Mouse (Mus musculus) left cerebral cortex, adult 6 months (tissue): ENCODE measurements around the gene Ogfr. TPM values are rescaled to one million over a fixed set of nuclear protein-coding genes. Genes with fewer than 3 reads are reported as not detected.

Source experiments
- long read RNA-seq, 2 experiments: library from polyadenylated mRNA; unstranded; transcript quantifications; one replicate each; pipeline ENCODE4 v2.0.0; 2019 to 2020
- polyA plus RNA-seq: library from polyadenylated mRNA; unstranded; fragments of <200 nt; fragmentation: Nextera tagmentation; gene quantifications from 2 replicates; pipeline ENCODE4 v1.2.3, GENCODE M21; 2021

The Ogfr gene
- 11.3 and 12.3 TPM in 2 replicates for polyA plus RNA-seq
- long read RNA-seq, experiment 1, transcript Ogfr-201 (7 exons, 2,449 nt) = major isoform, 195 of 242 reads
- long read RNA-seq, experiment 1, partial matches to known transcripts = 7 of 242 reads
- long read RNA-seq, experiment 1, other reads (novel, unspliced or antisense) = 39 of 242 reads
- long read RNA-seq, experiment 2, transcript Ogfr-201 (7 exons, 2,449 nt) = major isoform, 17 of 33 reads
- long read RNA-seq, experiment 2, partial matches to known transcripts = 12 of 33 reads
- long read RNA-seq, experiment 2, other reads (novel, unspliced or antisense) = 4 of 33 reads

GRCm38 (mm10) chr2:180589123-180589831 is at the start of gene Ogfr:
TSS of gene Ogfr (plus strand) at chr2:180589245.

GRCm38 (mm10) chr2:180581002-180581401 is 8.0 kb upstream of the Ogfr start, which contains the start of gene Mrgbp:
TSS of gene Mrgbp (plus strand) at chr2:180581304.

GRCm38 (mm10) chr2:180597490-180597889 is 8.4 kb downstream of the Ogfr start, which contains the start of gene Col9a3:
TSS of gene Col9a3 (plus strand) at chr2:180597790.

GRCm38 (mm10) chr2:180642555-180643260 is 53.7 kb downstream of the Ogfr start, which contains the start of gene Tcfl5:
TSS of gene Tcfl5 (minus strand) at chr2:180642708.

Other genes starting within 250 kb of the Ogfr start
- 0.77 and 0.80 TPM in 2 replicates for gene Slco4a1, start 133.0 kb upstream of the Ogfr start, polyA plus RNA-seq
- gene Ntsr1, start 89.3 kb upstream of the Ogfr start, polyA plus RNA-seq = 3.2 and 3.9 TPM in 2 replicates
- gene Mrgbp, start 7.9 kb upstream of the Ogfr start, polyA plus RNA-seq = 5.0 and 7.2 TPM in 2 replicates
- gene Col9a3, start 8.5 kb downstream of the Ogfr start, polyA plus RNA-seq = 2.2 and 4.4 TPM in 2 replicates
- 0.15 and 0.19 TPM in 2 replicates for gene Tcfl5, start 53.5 kb downstream of the Ogfr start, polyA plus RNA-seq
- 11.7 and 13.1 TPM in 2 replicates for gene Dido1, start 120.8 kb downstream of the Ogfr start, polyA plus RNA-seq
- gene Gid8, start 120.9 kb downstream of the Ogfr start, polyA plus RNA-seq = 30.0 and 44.9 TPM in 2 replicates
- 0.26 TPM in 1 of 2 replicates, not detected in the other for gene Slc17a9, start 136.0 kb downstream of the Ogfr start, polyA plus RNA-seq
- gene Bhlhe23, start 187.7 kb downstream of the Ogfr start, polyA plus RNA-seq = not detected in 2 replicates